Mouse (Mus musculus) ZHBTc4 (cell line): ENCODE measurements around the gene Rif1.

Source experiments
- DNase-seq: peaks from one replicate; pipeline ENCODE4 v3.0.0-alpha.2; 2011; ENCODE audit warnings: low read depth, low spot score

The Rif1 gene

GRCm38 (mm10) chr2:52071241-52071991, 1.2 kb upstream of the Rif1 start:
- peak; percentile 96 for DNase-seq

GRCm38 (mm10) chr2:52072065-52072490, 554 bp upstream of the Rif1 start:
- peak; percentile 99 for DNase-seq

- peak; percentile 36 for DNase-seq
Measured at GRCm38 (mm10) chr2:52073141-52073904, 691 bp downstream of the Rif1 start.

- peak; percentile 36 for DNase-seq
Measured at GRCm38 (mm10) chr2:52078666-52079065, 6.0 kb downstream of the Rif1 start.

- no peak for DNase-seq
Measured at GRCm38 (mm10) chr2:52084013-52084412, 11.4 kb downstream of the Rif1 start.

- no peak for DNase-seq
Measured at GRCm38 (mm10) chr2:52084571-52084970, 11.9 kb downstream of the Rif1 start.

GRCm38 (mm10) chr2:52114086-52114485, 41.5 kb downstream of the Rif1 start:
- DNase-seq = no peak

GRCm38 (mm10) chr2:52131370-52131769, 58.7 kb downstream of the Rif1 start:
- DNase-seq = peak; percentile 20

GRCm38 (mm10) chr2:52133351-52133750, 60.7 kb downstream of the Rif1 start:
- DNase-seq = no peak

- no peak for DNase-seq
Measured at GRCm38 (mm10) chr2:52153064-52153463, 80.4 kb downstream of the Rif1 start.

- no peak for DNase-seq
Measured at GRCm38 (mm10) chr2:52169243-52170005, 96.8 kb downstream of the Rif1 start.
